Mouse (Mus musculus): Measurements from ENCODE around the gene Snrnp27.

DNA sequence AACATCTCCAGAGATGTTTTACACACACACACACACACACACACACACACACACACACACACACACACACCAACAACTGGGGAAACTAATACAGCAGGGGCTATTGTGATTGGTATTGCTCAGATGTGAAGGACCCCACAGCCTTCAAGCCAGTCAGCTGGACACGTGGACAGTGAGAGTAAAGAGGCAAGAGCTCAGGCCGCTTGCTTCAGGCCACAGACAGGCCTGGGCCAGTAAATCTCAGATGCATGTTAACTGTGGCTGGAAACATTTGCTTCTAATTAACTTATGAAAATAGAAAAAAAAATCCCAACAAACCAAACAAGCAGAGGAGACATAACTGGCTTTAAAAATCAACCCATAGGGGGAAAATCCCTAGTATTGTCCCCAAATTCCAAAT, 46.5 kb downstream of the Snrnp27 start:
- TF ChIP-seq CTCF (IDR thresholded peaks at IDR 0.05; ENCODE audit: insufficient read depth, low read depth, low read length) (no peak), POLR2A (IDR thresholded peaks at IDR 0.05; ENCODE audit: insufficient read depth, low read depth, low read length) (no peak)
